Mouse (Mus musculus) bone marrow macrophage, adult 2 months (primary cell): Measurements from ENCODE around the gene Zfp978.
"Not testable (repeated sequence)": the region's sequence is repeated elsewhere in the genome, so short reads cannot be mapped to it uniquely, and the experiment has no call there.

Source experiments
- CTCF ChIP-seq: IDR thresholded peaks from 2 replicates; pipeline ENCODE4 v1.5.1; 2012; ENCODE audit warnings: low read depth, mild to moderate bottlenecking, low read length, moderate library complexity
- POLR2A ChIP-seq: IDR thresholded peaks from 2 replicates; pipeline ENCODE4 v1.6.1; 2012; ENCODE audit warnings: mild to moderate bottlenecking, low read depth, low read length, borderline replicate concordance

DNA sequence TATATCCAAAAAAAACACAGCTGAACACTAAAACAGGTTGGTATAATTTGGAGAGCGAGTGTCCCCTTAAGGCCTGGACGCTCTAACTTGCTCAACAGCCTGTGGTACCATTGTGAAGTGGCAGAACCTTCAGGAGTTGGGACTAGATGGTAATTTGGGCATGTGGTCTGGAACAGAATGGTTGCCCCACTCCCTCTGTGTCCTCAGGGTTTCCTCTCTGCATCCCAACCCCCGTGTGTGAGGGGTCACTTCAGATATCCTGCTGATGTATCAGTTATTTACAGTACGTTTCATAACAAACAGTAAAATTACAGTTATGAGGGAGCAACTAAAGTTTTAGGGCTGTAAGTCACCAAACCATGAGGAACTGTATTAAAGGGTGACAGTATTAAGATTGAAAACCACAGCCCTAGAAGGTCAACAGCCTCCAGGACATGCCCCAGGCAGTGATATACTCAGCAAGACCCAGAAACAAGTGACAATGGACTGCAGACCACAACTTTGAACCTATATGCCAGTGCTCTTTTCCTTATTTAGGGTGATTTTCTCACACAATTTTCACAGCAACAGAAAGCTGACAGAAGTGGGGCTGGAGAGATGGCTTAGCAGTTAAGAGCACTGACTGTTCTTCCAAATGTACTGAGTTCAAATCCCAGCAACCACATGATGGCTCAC is 14.6 kb upstream of the Zfp978 start:
- not testable (repeated sequence) for TF ChIP-seq CTCF, POLR2A
